Mouse (Mus musculus) small intestine, adult 2 months (tissue): ENCODE data around the gene Pfn2. TPM values are rescaled to one million over a fixed set of nuclear protein-coding genes. Genes with fewer than 3 reads are reported as not detected.
"Not testable (repeated sequence)": the region's sequence is repeated elsewhere in the genome, so short reads cannot be mapped to it uniquely, and the experiment has no call there.

ENCODE experiments used
- H3K27ac ChIP-seq: fragments of 200-500 bp; 2 replicates; pipeline ENCODE4 v1.5.1; 2012; ENCODE audit warnings: low read depth, low read length, control low read depth, inconsistent platforms; ENCODE audit not compliant: insufficient read depth
- H3K27me3 ChIP-seq: fragments of 200-500 bp; 2 replicates; pipeline ENCODE4 v1.6.1; 2012; ENCODE audit warnings: mild to moderate bottlenecking, moderate library complexity, low read length, inconsistent platforms; ENCODE audit not compliant: control insufficient read depth, insufficient read depth
- H3K36me3 ChIP-seq: fragments of 200-500 bp; 2 replicates; pipeline ENCODE4 v1.6.1; 2012; ENCODE audit warnings: mild to moderate bottlenecking, low read length, control low read depth, inconsistent platforms; ENCODE audit not compliant: control insufficient read depth, insufficient read depth
- H3K4me1 ChIP-seq: fragments of 200-500 bp; 2 replicates; pipeline ENCODE4 v1.6.1; 2012; ENCODE audit warnings: low read length, inconsistent platforms, mixed read lengths; ENCODE audit not compliant: control insufficient read depth, insufficient read depth, insufficient read length
- H3K4me3 ChIP-seq: fragments of 200-500 bp; 2 replicates; pipeline ENCODE4 v1.5.1; 2012; ENCODE audit warnings: low read depth, mild to moderate bottlenecking, control low read depth, inconsistent platforms, low read length, moderate library complexity
- CTCF ChIP-seq: fragments of 200-500 bp; IDR thresholded peaks from 2 replicates; pipeline ENCODE4 v1.5.1; 2012; ENCODE audit warnings: low read depth, mild to moderate bottlenecking, control low read depth, inconsistent platforms, low read length, moderate library complexity, mixed read lengths; ENCODE audit not compliant: insufficient replicate concordance, insufficient read length; ENCODE audit errors: extremely low read depth
- POLR2A ChIP-seq: fragments of 200-500 bp; IDR thresholded peaks from 2 replicates; pipeline ENCODE4 v1.6.1; 2012; ENCODE audit warnings: low read depth, mild to moderate bottlenecking, control low read depth, inconsistent platforms, low read length, moderate library complexity
- WGBS: fragments of 180-500 bp; shearing (Covaris S2); methylation state at CpG from one replicate; pipeline ENCODE4 v1.1.7; 2018; 5-methylcytosine and 5-hydroxymethylcytosine counted together
- polyA plus RNA-seq: library from polyadenylated mRNA; depleted of rRNA; stranded (reverse); fragments of >200 nt; gene quantifications from 2 replicates; pipeline ENCODE4 v1.2.3, GENCODE M21; 2012; rRNA removed

Pfn2 gene
- polyA plus RNA-seq, 1 experiment, result 0.95 TPM

- TF ChIP-seq CTCF, result no peak
- no peak for TF ChIP-seq POLR2A
- 92% methylated on average over 11 of the region's 11 CpGs for WGBS
These were observed 14.3 kb downstream of the Pfn2 start for GRCm38 (mm10) chr3:57833585-57833984.

GRCm38 (mm10) chr3:57825866-57826265 is 22.0 kb downstream of the Pfn2 start:
- Histone ChIP-seq H3K36me3 (peaks cover 7% of the 10 kb centered on the region; the same call in 1 of the 2 replicates), H3K4me3 (no peak overlapping the region), H3K27me3 (no peaks in the 10 kb centered on the region), H3K27ac (no peak overlapping the region), H3K4me1 (no peaks in the 10 kb centered on the region)
- TF ChIP-seq POLR2A, result no peak
- no peak for TF ChIP-seq CTCF
- WGBS, result 95% methylated on average over 3 of the region's 3 CpGs

More at GRCm38 (mm10) chr3:57833585-57833984, 14.3 kb downstream of the Pfn2 start:
- no peak overlapping the region for H3K27ac ChIP-seq
- H3K27me3 ChIP-seq, result no peaks in the 10 kb centered on the region
- H3K4me1 ChIP-seq, result no peaks in the 10 kb centered on the region
- no peak overlapping the region for H3K4me3 ChIP-seq
- H3K36me3 ChIP-seq, result peaks cover 9% of the 10 kb centered on the region

GRCm38 (mm10) chr3:57815447-57815846 is 32.4 kb downstream of the Pfn2 start:
- H3K27me3 ChIP-seq, result no peaks in the 10 kb centered on the region
- no peaks in the 10 kb centered on the region for H3K4me1 ChIP-seq
- H3K4me3 ChIP-seq, result no peak overlapping the region
- TF ChIP-seq CTCF, result no peak
- TF ChIP-seq POLR2A, result no peak
- no peaks in the 10 kb centered on the region for H3K36me3 ChIP-seq
- 89% methylated on average over 6 of the region's 6 CpGs for WGBS
- no peak overlapping the region for H3K27ac ChIP-seq

GRCm38 (mm10) chr3:57795071-57795470 is 52.8 kb downstream of the Pfn2 start:
- not testable (repeated sequence) for H3K36me3 ChIP-seq, H3K4me3 ChIP-seq, H3K27me3 ChIP-seq, H3K4me1 ChIP-seq
- WGBS, result 33% methylated on average over 6 of the region's 6 CpGs
- H3K27ac ChIP-seq, result peak overlapping the region; percentile 76

Other genes with a start within 250 kb of the Pfn2 start
- 7.2 and 9.3 TPM in 2 replicates for gene Commd2, start 196.4 kb downstream of the Pfn2 start, polyA plus RNA-seq
- gene Ankub1, start 155.3 kb downstream of the Pfn2 start, polyA plus RNA-seq, result not detected in 2 replicates
- 10.8 and 29.1 TPM in 2 replicates for gene Rnf13, start 112.0 kb downstream of the Pfn2 start, polyA plus RNA-seq